Mouse (Mus musculus): Measurements from ENCODE around the gene Ppp1r9a.

Gene Ppp1r9a

GRCm38 (mm10) chr6:5152185-5152584 lies 249.5 kb downstream of the Ppp1r9a start:
- in situ Hi-C loops (cut with MboI; ENCODE audit: low sequenced_read_pairs): no loop called here

GRCm38 (mm10) chr6:5154786-5155185 lies 252.1 kb downstream of the Ppp1r9a start:
- in situ Hi-C loops (cut with MboI; ENCODE audit: low sequenced_read_pairs): no loop called here

- in situ Hi-C loops (cut with MboI; ENCODE audit: low sequenced_read_pairs): no loop called here
These were observed 252.7 kb downstream of the Ppp1r9a start for GRCm38 (mm10) chr6:5155313-5155927.

GRCm38 (mm10) chr6:5156541-5157425 lies 254.1 kb downstream of the Ppp1r9a start:
- in situ Hi-C loops (cut with MboI; ENCODE audit: low sequenced_read_pairs): no loop called here

DNA sequence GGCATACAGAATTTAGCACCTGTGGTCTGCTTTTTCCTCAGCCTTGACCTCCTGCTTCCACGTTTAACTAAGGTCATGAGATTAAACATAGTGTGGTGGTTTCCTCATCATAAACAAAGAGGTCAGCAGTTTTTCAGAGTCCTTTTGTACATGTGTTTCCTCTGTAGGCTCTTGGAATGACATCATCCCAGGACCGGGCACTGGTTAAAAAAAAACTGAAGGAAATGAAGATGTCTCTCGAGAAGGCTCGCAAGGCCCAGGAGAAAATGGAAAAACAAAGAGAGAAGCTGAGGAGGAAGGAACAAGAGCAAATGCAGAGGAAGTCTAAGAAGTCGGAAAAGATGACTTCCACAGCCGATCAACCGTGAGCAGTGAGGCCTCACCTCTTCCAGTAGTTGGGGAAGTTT lies 256.7 kb downstream of the Ppp1r9a start:
- in situ Hi-C loops (cut with MboI; ENCODE audit: low sequenced_read_pairs): no loop called here

GRCm38 (mm10) chr6:5162052-5162451 lies 259.3 kb downstream of the Ppp1r9a start:
- in situ Hi-C loops (cut with MboI; ENCODE audit: low sequenced_read_pairs): no loop called here

GRCm38 (mm10) chr6:5163507-5164144 lies 260.9 kb downstream of the Ppp1r9a start:
- in situ Hi-C loops (cut with MboI; ENCODE audit: low sequenced_read_pairs): no loop called here

DNA sequence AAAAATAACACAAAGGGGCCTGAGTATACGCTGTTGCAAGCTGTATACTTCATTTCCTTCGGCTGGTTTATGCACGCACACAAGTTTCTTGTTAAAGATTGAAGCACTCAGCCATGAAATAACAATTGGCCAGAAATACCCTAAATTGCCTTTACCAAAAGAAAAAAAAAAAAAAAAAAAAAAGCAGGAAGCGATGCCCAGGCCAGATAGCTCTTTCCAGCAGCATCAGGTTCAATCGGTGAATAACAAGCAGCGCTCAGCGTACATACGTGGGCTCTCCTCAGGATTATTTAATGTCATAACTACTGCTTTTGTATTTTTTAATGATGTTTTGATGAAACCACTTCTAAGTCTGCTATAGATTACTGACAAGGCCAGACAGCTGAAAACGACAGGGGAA lies 262.1 kb downstream of the Ppp1r9a start:
- in situ Hi-C loops (cut with MboI; ENCODE audit: low sequenced_read_pairs): no loop called here

GRCm38 (mm10) chr6:5167051-5167677 lies 264.4 kb downstream of the Ppp1r9a start:
- in situ Hi-C loops (cut with MboI; ENCODE audit: low sequenced_read_pairs): no loop called here

GRCm38 (mm10) chr6:5168158-5168557 lies 265.4 kb downstream of the Ppp1r9a start:
- in situ Hi-C loops (cut with MboI; ENCODE audit: low sequenced_read_pairs): no loop called here

GRCm38 (mm10) chr6:5171418-5171817 lies 268.7 kb downstream of the Ppp1r9a start:
- in situ Hi-C loops (cut with MboI; ENCODE audit: low sequenced_read_pairs): no loop called here

GRCm38 (mm10) chr6:5172571-5172970 lies 269.9 kb downstream of the Ppp1r9a start:
- in situ Hi-C loops (cut with MboI; ENCODE audit: low sequenced_read_pairs): no loop called here

DNA sequence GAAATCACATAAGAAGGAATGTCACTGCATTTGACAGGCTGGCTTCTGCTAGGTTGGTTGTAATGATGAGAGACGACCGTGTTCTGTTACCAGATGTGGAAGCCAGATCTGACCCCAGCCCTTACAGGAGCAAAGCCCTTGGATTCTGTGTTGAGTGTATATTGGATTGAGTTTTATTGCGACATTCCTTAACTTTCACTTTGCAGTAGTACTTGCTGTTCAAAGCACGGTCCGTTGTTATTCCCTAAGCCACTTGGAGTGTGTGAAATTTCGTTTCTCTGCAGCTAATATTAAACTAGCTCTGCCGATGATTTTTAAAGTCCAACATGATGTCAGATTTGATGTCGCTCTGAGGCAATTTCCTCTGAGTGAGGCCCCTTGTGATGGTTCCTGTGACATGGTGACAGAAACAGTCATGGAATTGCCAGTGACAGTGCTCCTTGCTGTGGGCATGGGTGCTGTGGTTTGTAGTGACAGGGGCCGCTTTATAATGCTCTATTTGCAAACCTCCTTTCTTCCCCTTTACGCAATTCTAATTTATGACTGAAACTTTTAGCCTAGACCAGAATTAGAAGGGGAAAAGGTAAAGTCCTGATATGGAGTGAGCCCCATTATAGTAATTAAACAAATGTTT lies 271.6 kb downstream of the Ppp1r9a start:
- in situ Hi-C loops (cut with MboI; ENCODE audit: low sequenced_read_pairs): no loop called here

GRCm38 (mm10) chr6:5177967-5178891 lies 275.5 kb downstream of the Ppp1r9a start:
- in situ Hi-C loops (cut with MboI; ENCODE audit: low sequenced_read_pairs): no loop called here

DNA sequence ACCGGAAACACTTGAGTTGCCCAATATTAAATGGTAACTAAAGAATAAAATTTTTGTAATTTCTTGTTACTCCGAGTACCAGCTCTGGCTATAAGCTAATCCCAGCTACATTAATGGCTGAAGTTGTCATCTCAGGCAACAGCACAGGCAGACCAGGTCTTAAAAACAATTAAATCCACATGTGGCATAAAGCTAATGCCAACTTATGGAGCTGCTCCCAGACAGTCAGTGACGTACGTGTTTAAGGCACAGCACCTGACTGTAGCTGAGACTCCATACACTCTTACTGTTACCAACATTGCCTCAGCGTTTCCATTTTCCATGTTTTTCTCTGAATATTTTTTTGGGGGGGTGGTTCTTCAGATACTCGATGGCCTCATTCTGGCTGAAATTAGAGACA lies 276.5 kb downstream of the Ppp1r9a start:
- in situ Hi-C loops (cut with MboI; ENCODE audit: low sequenced_read_pairs): no loop called here

DNA sequence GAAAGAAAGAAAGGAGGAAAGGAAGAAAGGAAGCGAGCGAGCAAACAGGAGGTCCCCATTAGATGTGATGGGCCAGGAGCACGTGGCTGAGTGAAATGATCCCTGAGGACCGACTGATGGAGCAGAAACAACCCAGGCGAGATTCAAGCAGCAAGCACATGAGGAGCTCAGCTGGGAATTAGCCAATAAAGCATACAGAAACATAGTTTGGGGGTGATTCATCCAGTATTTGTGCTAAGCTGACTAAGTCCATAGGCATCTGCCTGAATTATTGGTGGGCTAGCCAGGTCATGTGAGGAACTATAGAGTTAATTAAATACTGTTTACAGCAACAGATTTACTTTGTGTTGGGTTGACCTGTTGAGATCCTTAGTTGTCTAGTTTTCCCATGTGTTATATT lies 277.9 kb downstream of the Ppp1r9a start:
- in situ Hi-C loops (cut with MboI; ENCODE audit: low sequenced_read_pairs): no loop called here

DNA sequence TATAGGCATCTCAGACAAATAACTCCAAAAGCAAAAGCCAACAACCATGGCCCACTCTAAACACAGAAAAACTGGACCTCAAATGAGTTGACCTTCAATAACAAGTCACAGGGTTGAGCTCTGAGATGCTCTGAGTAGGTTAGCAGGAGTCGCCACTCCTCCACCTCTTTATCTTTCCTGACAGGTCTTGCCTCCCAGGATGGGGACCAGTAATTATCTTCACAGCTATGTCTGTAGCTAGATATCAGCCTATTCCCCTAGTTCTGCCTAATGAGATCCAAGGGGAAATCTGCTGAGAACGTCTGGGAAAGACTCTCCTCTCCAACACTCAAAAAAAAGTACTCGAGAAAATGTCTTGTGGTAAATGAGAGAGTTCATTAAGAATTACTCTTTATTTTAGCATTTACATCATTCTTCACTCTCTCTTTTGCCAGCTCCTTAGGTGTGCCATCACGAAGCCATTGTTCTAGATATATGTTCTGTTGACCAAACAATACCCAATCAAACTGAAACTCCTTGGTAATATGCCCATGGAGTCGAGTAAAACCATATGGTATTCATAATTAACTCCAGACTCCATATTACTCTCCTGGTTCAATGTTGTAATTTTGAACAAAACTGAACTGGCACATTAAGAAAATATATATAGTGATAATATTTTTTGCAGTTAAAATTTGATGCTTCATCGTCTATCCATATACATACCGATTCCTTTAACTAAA lies 283.7 kb downstream of the Ppp1r9a start:
- in situ Hi-C loops (cut with MboI; ENCODE audit: low sequenced_read_pairs): no loop called here

- in situ Hi-C loops (cut with MboI; ENCODE audit: low sequenced_read_pairs): no loop called here
These were observed 284.9 kb downstream of the Ppp1r9a start for GRCm38 (mm10) chr6:5187586-5187985.

GRCm38 (mm10) chr6:5188036-5188435 lies 285.3 kb downstream of the Ppp1r9a start:
- in situ Hi-C loops (cut with MboI; ENCODE audit: low sequenced_read_pairs): no loop called here
